Mouse (Mus musculus) heart, postnatal 36 days (tissue): Measurements from ENCODE around the gene Fam185a. TPM values are rescaled to one million over a fixed set of nuclear protein-coding genes. Genes with fewer than 3 reads are reported as not detected.

Experiments used
- DNase-seq, 2 experiments: peaks; one replicate each; pipeline ENCODE4 v3.0.0; 2021 to 2022
- intact Hi-C: fragments of 180-260 bp; cut with DNase I; formaldehyde crosslinking; loops from one replicate; pipeline ENCODE4 v1.15.1; 2025
- total RNA-seq, 2 experiments: library from RNA; stranded (reverse); gene quantifications; 2 replicates each; pipeline ENCODE4 v1.2.3; 2021

The Fam185a gene
- total RNA-seq, 2 experiments from 2014 or later = 18.9 to 19.0 TPM

GRCm38 (mm10) chr5:21491469-21491868, 66.7 kb downstream of the Fam185a start:
- DNase-seq = no peak
- intact Hi-C loops = no loop called here

GRCm38 (mm10) chr5:21492213-21492612, 67.5 kb downstream of the Fam185a start:
- intact Hi-C loops = no loop called here

GRCm38 (mm10) chr5:21493294-21493999, 68.7 kb downstream of the Fam185a start:
- intact Hi-C loops = no loop called here
- DNase-seq = no peak

More at GRCm38 (mm10) chr5:21492213-21492612, 67.5 kb downstream of the Fam185a start:
- no peak for DNase-seq

GRCm38 (mm10) chr5:21494781-21495180, 70.0 kb downstream of the Fam185a start:
- intact Hi-C loops = no loop called here
- no peak for DNase-seq

- DNase-seq = peak; percentile 31 to 44
- intact Hi-C loops = no loop called here
Observed at GRCm38 (mm10) chr5:21496321-21496720, 71.6 kb downstream of the Fam185a start.

- peak; percentile 10 to 35 for DNase-seq
Observed at GRCm38 (mm10) chr5:21496881-21497280, 72.1 kb downstream of the Fam185a start.

GRCm38 (mm10) chr5:21498490-21498889, 73.7 kb downstream of the Fam185a start:
- intact Hi-C loops = no loop called here

More at GRCm38 (mm10) chr5:21496881-21497280, 72.1 kb downstream of the Fam185a start:
- intact Hi-C loops = no loop called here

GRCm38 (mm10) chr5:21498925-21499324, 74.2 kb downstream of the Fam185a start:
- intact Hi-C loops = no loop called here
- DNase-seq = no peak

More at GRCm38 (mm10) chr5:21498490-21498889, 73.7 kb downstream of the Fam185a start:
- no peak for DNase-seq

GRCm38 (mm10) chr5:21500133-21500532, 75.4 kb downstream of the Fam185a start:
- intact Hi-C loops = no loop called here
- DNase-seq = no peak

GRCm38 (mm10) chr5:21500941-21501340, 76.2 kb downstream of the Fam185a start:
- no peak for DNase-seq
- intact Hi-C loops = no loop called here

- intact Hi-C loops = no loop called here
- no peak for DNase-seq
Observed at GRCm38 (mm10) chr5:21502936-21503610, 78.3 kb downstream of the Fam185a start.

- no peak for DNase-seq
Observed at GRCm38 (mm10) chr5:21505159-21505558, 80.4 kb downstream of the Fam185a start.

GRCm38 (mm10) chr5:21506887-21507286, 82.1 kb downstream of the Fam185a start:
- intact Hi-C loops = no loop called here
- DNase-seq = no peak

More at GRCm38 (mm10) chr5:21505159-21505558, 80.4 kb downstream of the Fam185a start:
- intact Hi-C loops = no loop called here

GRCm38 (mm10) chr5:21509801-21510200, 85.0 kb downstream of the Fam185a start:
- intact Hi-C loops = no loop called here
- no peak for DNase-seq

GRCm38 (mm10) chr5:21513363-21513762, 88.6 kb downstream of the Fam185a start:
- DNase-seq = no peak
- intact Hi-C loops = no loop called here

- no peak for DNase-seq
- intact Hi-C loops = no loop called here
Observed at GRCm38 (mm10) chr5:21517562-21517961, 92.8 kb downstream of the Fam185a start.

- intact Hi-C loops = no loop called here
- DNase-seq = no peak
Observed at GRCm38 (mm10) chr5:21518207-21518606, 93.4 kb downstream of the Fam185a start.

GRCm38 (mm10) chr5:21519166-21519565, 94.4 kb downstream of the Fam185a start:
- no peak for DNase-seq
- intact Hi-C loops = no loop called here

- intact Hi-C loops = no loop called here
- no peak for DNase-seq
Observed at GRCm38 (mm10) chr5:21526835-21527485, 102.2 kb downstream of the Fam185a start.

GRCm38 (mm10) chr5:21527488-21527911, 102.7 kb downstream of the Fam185a start:
- intact Hi-C loops = no loop called here
- DNase-seq = peak; percentile 44 to 49
